Mouse (Mus musculus) Muller cell, postnatal 12 days (primary cell): ENCODE measurements around the gene Cd96.
A peak's percentile ranks its signal among the peaks of the same experiment; 100 is the strongest.
"Not testable (repeated sequence)": the region's sequence is repeated elsewhere in the genome, so short reads cannot be mapped to it uniquely, and the experiment has no call there.

ENCODE experiments used
- DNase-seq: peaks from one replicate; pipeline ENCODE4 v3.0.0-alpha.2; 2015; ENCODE audit errors: inconsistent ontology term

Cd96 gene

DNA sequence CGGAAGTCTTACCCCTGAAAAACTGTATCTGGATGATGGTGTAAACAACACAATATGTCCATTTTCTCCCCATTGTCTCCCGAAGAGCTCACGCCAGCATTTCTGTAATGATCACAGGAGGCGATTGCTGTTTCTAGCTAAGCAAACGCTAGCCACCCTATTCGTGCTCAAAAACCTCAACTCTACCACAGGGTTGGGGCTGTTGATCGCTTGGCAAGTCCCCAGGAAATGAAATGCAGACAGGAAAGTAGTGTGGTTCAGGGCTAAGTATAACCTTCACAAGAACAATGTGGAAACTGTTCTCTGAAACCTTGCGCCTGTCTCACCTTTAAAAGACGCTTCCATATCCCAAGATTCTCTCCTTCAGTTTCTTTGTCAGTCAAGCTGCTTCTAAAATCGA, at the start of gene Cd96:
TSS of gene Cd96 (minus strand) at position 232 of the 400 bp plus-strand sequence.
- DNase-seq, result no peak

- DNase-seq, result no peak
These were observed 46.9 kb upstream of the Cd96 start for GRCm38 (mm10) chr16:46166971-46167370.

GRCm38 (mm10) chr16:46165305-46165704, 45.3 kb upstream of the Cd96 start:
- DNase-seq, result peak; percentile 2

GRCm38 (mm10) chr16:46154832-46155231, 34.8 kb upstream of the Cd96 start, which contains the start of gene Gm4737:
Gm4737 (minus strand) TSS chr16:46155077.
- DNase-seq, result not testable (repeated sequence)

GRCm38 (mm10) chr16:46151141-46151540, 31.1 kb upstream of the Cd96 start:
- no peak for DNase-seq

GRCm38 (mm10) chr16:46148661-46149341, 28.8 kb upstream of the Cd96 start:
- DNase-seq, result no peak

GRCm38 (mm10) chr16:46146962-46147361, 26.9 kb upstream of the Cd96 start:
- DNase-seq, result no peak

DNA sequence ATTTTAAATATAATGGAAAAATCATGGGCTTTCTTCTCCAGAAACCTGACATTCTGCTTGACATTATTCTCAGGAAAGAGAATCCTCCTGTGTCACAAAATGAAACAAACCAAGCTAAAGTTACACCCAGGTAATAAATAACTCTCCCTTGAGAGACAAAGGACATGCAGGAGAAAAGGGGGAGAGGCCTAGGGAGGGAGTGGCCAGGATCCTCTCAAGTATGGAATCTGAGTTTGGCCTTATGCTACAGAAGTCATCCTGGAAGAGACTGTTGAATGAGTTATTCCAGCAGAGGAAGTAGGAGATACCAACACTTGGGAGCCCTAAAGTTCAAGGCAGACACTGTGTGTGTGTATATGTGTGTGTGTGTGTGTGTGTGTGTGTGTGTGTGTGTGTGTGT, 2.2 kb upstream of the Cd96 start:
- no peak for DNase-seq

DNA sequence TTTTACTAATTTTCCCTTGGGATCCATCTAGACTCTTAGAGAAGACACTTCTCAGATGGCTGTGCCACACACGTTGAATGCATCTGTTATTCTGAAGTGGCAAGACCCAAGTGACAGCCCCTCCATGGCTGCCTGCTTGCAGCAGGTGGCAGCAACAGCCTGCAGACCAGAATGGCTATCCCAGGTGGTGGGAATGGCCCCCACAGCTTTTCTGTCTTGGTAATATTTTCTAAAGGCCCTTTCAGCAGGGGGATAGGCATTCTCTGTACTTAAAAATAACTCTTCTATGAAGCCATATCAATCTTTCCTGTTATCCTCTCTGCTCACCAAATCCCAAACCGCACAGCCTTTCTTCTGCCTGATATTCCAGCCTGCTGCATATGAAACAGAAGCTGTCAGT, 1.4 kb upstream of the Cd96 start:
- DNase-seq, result peak; percentile 28

DNA sequence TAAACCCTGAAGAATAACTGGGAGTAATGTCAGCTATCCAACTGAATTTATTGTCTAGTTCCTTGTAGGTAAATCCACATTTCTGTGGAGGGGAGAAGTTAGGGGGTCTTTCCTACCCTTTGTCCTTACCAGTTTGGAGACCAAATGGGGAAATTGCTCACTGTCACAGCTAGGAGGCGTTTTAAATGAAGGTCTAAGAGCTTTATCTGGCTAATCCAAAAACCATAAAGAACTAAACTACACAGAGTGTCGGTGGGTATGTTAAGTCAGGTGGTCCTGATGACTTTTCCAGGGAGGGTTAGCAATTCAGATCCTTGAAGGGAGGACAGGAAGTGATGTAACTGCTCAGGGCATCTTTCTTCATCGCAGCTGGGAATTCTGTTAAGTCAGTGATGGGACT, 556 bp upstream of the Cd96 start:
- DNase-seq, result no peak

- DNase-seq, result no peak
These were observed 2.4 kb downstream of the Cd96 start for GRCm38 (mm10) chr16:46117645-46118044.

- no peak for DNase-seq
These were observed 5.3 kb downstream of the Cd96 start for GRCm38 (mm10) chr16:46114727-46115126.

DNA sequence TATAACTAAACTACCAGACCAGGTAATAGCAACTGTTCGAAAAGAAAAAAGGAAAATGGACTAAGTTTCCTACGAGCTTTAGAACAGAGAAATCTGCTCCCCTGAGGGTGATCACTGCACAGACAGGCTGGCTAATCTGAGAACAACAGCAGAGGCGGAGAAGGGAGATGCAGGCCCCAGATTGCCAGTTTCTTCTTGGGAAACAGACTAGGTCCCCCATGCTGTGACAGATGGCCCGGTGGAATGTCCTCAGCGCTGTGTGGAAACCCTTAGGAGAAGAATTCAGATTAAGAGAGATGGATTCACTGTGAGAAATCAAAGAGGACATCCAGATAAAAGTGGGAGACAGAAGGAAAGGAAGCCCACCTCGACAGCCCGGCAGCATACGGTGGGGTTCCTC, 10.5 kb downstream of the Cd96 start:
- no peak for DNase-seq

DNA sequence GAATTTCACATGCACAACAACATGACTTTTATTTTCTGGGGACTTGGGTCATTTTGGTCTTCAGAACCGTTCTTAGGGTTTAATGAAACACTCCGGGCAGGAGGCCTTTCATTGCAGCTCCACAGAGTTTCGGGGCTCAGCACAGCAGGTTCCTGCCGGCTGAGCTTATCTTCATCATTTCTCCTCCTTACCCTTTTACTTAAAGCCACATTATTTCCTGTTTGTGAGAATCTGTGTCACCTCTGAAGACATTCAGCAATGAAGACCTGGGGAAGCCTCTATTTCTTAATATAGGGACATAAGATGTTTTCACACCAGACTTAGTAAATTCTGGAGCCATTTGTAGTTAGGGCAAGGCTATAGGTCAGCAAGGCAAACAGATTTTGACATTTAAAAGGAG, 12.6 kb downstream of the Cd96 start:
- DNase-seq, result no peak

DNA sequence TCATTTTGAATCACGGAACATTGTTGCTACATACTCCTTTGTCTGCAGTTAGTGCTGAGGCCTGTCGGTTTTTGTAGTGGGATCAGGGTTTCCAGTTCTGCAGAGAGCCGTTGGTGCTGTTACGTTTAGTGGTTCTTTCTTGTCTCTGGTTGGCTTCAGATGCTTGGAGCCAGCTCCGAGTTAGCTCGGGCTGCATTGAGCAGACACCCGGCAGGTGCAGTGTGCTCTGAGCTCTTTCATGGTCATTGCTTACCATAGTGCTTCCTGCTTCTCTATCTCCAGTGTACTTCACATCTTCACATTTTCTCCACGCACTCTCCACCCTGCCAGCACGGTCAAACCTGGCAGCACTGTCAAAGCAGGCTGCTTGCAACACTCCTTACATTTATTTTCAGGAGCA, 15.6 kb downstream of the Cd96 start:
- DNase-seq, result no peak

- no peak for DNase-seq
These were observed 18.3 kb downstream of the Cd96 start for GRCm38 (mm10) chr16:46101748-46102147.

DNA sequence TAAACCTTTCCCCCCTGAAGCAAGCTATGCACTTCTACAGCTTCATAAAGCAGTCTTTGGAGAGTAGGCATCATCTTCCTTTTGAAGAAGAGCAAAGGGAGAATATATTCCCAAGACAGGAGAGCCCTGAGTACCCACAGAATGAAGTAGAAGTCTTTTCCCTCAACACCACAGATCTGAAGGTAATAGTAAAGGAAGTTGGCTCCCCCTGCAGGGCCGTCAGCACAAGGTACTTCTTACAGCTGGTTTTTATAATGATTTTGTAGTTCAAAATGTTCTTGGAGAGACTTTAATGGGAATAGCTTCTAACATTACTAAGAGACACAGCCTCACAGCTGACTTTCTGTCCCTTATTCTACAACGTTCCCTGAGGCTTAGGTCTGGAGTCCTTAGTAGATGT, 19.8 kb downstream of the Cd96 start:
- peak; percentile 26 for DNase-seq

GRCm38 (mm10) chr16:46097421-46097820, 22.6 kb downstream of the Cd96 start:
- DNase-seq, result peak; percentile 42

GRCm38 (mm10) chr16:46094478-46094877, 25.6 kb downstream of the Cd96 start:
- peak; percentile 92 for DNase-seq

GRCm38 (mm10) chr16:46092935-46093334, 27.1 kb downstream of the Cd96 start:
- peak; percentile 51 for DNase-seq

- no peak for DNase-seq
These were observed 33.1 kb downstream of the Cd96 start for GRCm38 (mm10) chr16:46086874-46087473.

- no peak for DNase-seq
These were observed 52.1 kb downstream of the Cd96 start for GRCm38 (mm10) chr16:46068000-46068399.

DNA sequence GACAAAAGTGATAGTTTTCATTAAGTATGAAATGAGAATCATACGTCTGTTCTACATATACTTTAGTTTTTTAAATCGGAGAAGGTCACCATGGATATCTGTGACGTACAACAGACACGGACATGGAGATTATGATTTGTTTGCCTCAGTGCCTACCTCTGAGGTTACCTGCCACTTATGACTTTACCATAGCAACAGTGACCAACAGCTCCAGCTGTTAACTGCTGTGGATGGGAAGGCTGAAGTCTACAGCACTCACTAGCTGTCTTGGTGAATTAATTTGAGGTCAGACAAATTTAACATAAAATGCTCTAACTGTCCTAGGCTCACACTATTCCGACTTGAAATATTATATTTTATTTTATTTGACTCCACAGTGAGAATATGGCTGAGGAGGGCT, 56.8 kb downstream of the Cd96 start:
- DNase-seq, result no peak

- no peak for DNase-seq
These were observed 73.1 kb downstream of the Cd96 start for GRCm38 (mm10) chr16:46046906-46047305.
